Mouse (Mus musculus): ENCODE data around the gene Ppp1r21. TPM values are rescaled to one million over a fixed set of nuclear protein-coding genes. Genes with fewer than 3 reads are reported as not detected.

Ppp1r21 gene
- polyA plus RNA-seq (2012; rRNA removed) (35.7 and 36.3 TPM in 2 replicates), polyA plus RNA-seq (2014; fragmentation: Nextera tagmentation; extraction: Ambion mirVana) (25.1 and 26.6 TPM in 2 replicates)

- H3K27ac ChIP-seq (replicated peaks; ENCODE audit: low read depth, low read length): peak within 1 kb of the TSS; percentile 34
- peak; percentile 65; the same call in 1 of the 2 replicates for TF ChIP-seq POLR2A (IDR thresholded peaks at IDR 0.05; ENCODE audit: borderline replicate concordance, extremely low read depth, insufficient read depth, insufficient read length)
- H3K9me3 ChIP-seq (ENCODE audit: control insufficient read depth, low read length): no peaks in the 10 kb centered on the region
- peaks cover 3% of the 10 kb centered on the region; the same call in 1 of the 2 replicates for H3K4me1 ChIP-seq (ENCODE audit: control insufficient read depth, insufficient read depth, low read length)
- peak within 1 kb of the TSS; percentile 59 for H3K4me2 ChIP-seq (replicated peaks; ENCODE audit: low read depth, low read length, severe bottlenecking)
- DNase-seq (ENCODE audit: low spot score) (peak; percentile 96), ATAC-seq (ENCODE audit: low FRiP score, low read depth) (peak; percentile 97)
- H3K9ac ChIP-seq (ENCODE audit: low read depth, low read length, severe bottlenecking): peak within 1 kb of the TSS; percentile 61
- WGBS: 8% methylated on average over 35 of the region's 49 CpGs
- H3K27me3 ChIP-seq (ENCODE audit: control insufficient read depth, insufficient read depth, low read length): no peaks in the 10 kb centered on the region
- peak within 1 kb of the TSS; percentile 57 for H3K4me3 ChIP-seq (replicated peaks; ENCODE audit: low read length)
- H3K36me3 ChIP-seq (ENCODE audit: control insufficient read depth, insufficient read depth, low read length): no peaks in the 10 kb centered on the region
Observed at GRCm38 (mm10) chr17:88529519-88530235, at the start of gene Ppp1r21. Gene Ppp1r21, plus strand, starts transcription at chr17:88530118.

- no peak for DNase-seq (ENCODE audit: low spot score)
Observed at GRCm38 (mm10) chr17:88480369-88480768, 49.5 kb upstream of the Ppp1r21 start.

GRCm38 (mm10) chr17:88481062-88481461 lies 48.9 kb upstream of the Ppp1r21 start:
- DNase-seq (ENCODE audit: low spot score) (no peak), ATAC-seq (ENCODE audit: low FRiP score, low read depth) (no peak)
- no peak overlapping the region for H3K27ac ChIP-seq (replicated peaks; ENCODE audit: low read depth, low read length)
- 91% methylated on average over 2 of the region's 2 CpGs for WGBS
- no peak for TF ChIP-seq POLR2A (IDR thresholded peaks at IDR 0.05; ENCODE audit: borderline replicate concordance, extremely low read depth, insufficient read depth, insufficient read length)
- H3K4me2 ChIP-seq (replicated peaks; ENCODE audit: low read depth, low read length, severe bottlenecking): no peak overlapping the region
- no peaks in the 10 kb centered on the region for H3K27me3 ChIP-seq (ENCODE audit: control insufficient read depth, insufficient read depth, low read length)
- H3K9me3 ChIP-seq (ENCODE audit: control insufficient read depth, low read length): no peaks in the 10 kb centered on the region
- no peak overlapping the region for H3K4me3 ChIP-seq (replicated peaks; ENCODE audit: low read length)
- H3K9ac ChIP-seq (ENCODE audit: low read depth, low read length, severe bottlenecking): no peak overlapping the region
- H3K4me1 ChIP-seq (ENCODE audit: control insufficient read depth, insufficient read depth, low read length): no peaks in the 10 kb centered on the region
- H3K36me3 ChIP-seq (ENCODE audit: control insufficient read depth, insufficient read depth, low read length): no peaks in the 10 kb centered on the region; the same call in 1 of the 2 replicates

More at GRCm38 (mm10) chr17:88480369-88480768, 49.5 kb upstream of the Ppp1r21 start:
- no peaks in the 10 kb centered on the region for H3K27me3 ChIP-seq (ENCODE audit: control insufficient read depth, insufficient read depth, low read length)
- no peaks in the 10 kb centered on the region for H3K4me1 ChIP-seq (ENCODE audit: control insufficient read depth, insufficient read depth, low read length)
- WGBS: 87% methylated on average over 10 of the region's 10 CpGs
- H3K9ac ChIP-seq (ENCODE audit: low read depth, low read length, severe bottlenecking): no peak overlapping the region
- H3K9me3 ChIP-seq (ENCODE audit: control insufficient read depth, low read length): no peaks in the 10 kb centered on the region
- no peak for ATAC-seq (ENCODE audit: low FRiP score, low read depth)
- no peak overlapping the region for H3K27ac ChIP-seq (replicated peaks; ENCODE audit: low read depth, low read length)
- no peak overlapping the region for H3K4me3 ChIP-seq (replicated peaks; ENCODE audit: low read length)
- H3K4me2 ChIP-seq (replicated peaks; ENCODE audit: low read depth, low read length, severe bottlenecking): no peak overlapping the region
- no peak for TF ChIP-seq POLR2A (IDR thresholded peaks at IDR 0.05; ENCODE audit: borderline replicate concordance, extremely low read depth, insufficient read depth, insufficient read length)
- H3K36me3 ChIP-seq (ENCODE audit: control insufficient read depth, insufficient read depth, low read length): no peaks in the 10 kb centered on the region; the same call in 1 of the 2 replicates

GRCm38 (mm10) chr17:88481587-88481986 lies 48.3 kb upstream of the Ppp1r21 start:
- no peak overlapping the region for H3K27ac ChIP-seq (replicated peaks; ENCODE audit: low read depth, low read length)
- no peak for ATAC-seq (ENCODE audit: low FRiP score, low read depth)
- whole genome bisulfite sequencing: 93% methylated on average over 3 of the region's 3 CpGs

GRCm38 (mm10) chr17:88484539-88484938 lies 45.4 kb upstream of the Ppp1r21 start:
- DNase-seq (ENCODE audit: low spot score): no peak
- no peak for TF ChIP-seq POLR2A (IDR thresholded peaks at IDR 0.05; ENCODE audit: borderline replicate concordance, extremely low read depth, insufficient read depth, insufficient read length)
- H3K36me3 ChIP-seq (ENCODE audit: control insufficient read depth, insufficient read depth, low read length): peaks cover 5% of the 10 kb centered on the region
- H3K4me1 ChIP-seq (ENCODE audit: control insufficient read depth, insufficient read depth, low read length): no peaks in the 10 kb centered on the region
- H3K9ac ChIP-seq (ENCODE audit: low read depth, low read length, severe bottlenecking): no peak overlapping the region
- H3K4me2 ChIP-seq (replicated peaks; ENCODE audit: low read depth, low read length, severe bottlenecking): no peak overlapping the region
- ATAC-seq (ENCODE audit: low FRiP score, low read depth): no peak
- 93% methylated on average over 11 of the region's 11 CpGs for WGBS
- no peaks in the 10 kb centered on the region for H3K9me3 ChIP-seq (ENCODE audit: control insufficient read depth, low read length)
- no peak overlapping the region for H3K4me3 ChIP-seq (replicated peaks; ENCODE audit: low read length)
- H3K27ac ChIP-seq (replicated peaks; ENCODE audit: low read depth, low read length): no peak overlapping the region
- H3K27me3 ChIP-seq (ENCODE audit: control insufficient read depth, insufficient read depth, low read length): no peaks in the 10 kb centered on the region

More at GRCm38 (mm10) chr17:88481587-88481986, 48.3 kb upstream of the Ppp1r21 start:
- no peak for TF ChIP-seq POLR2A (IDR thresholded peaks at IDR 0.05; ENCODE audit: borderline replicate concordance, extremely low read depth, insufficient read depth, insufficient read length)
- Histone ChIP-seq H3K4me3 (replicated peaks; ENCODE audit: low read length) (no peak overlapping the region), H3K4me1 (ENCODE audit: control insufficient read depth, insufficient read depth, low read length) (no peaks in the 10 kb centered on the region), H3K9me3 (ENCODE audit: control insufficient read depth, low read length) (no peaks in the 10 kb centered on the region), H3K9ac (ENCODE audit: low read depth, low read length, severe bottlenecking) (no peak overlapping the region), H3K27me3 (ENCODE audit: control insufficient read depth, insufficient read depth, low read length) (no peaks in the 10 kb centered on the region), H3K36me3 (ENCODE audit: control insufficient read depth, insufficient read depth, low read length) (peaks cover 2% of the 10 kb centered on the region), H3K4me2 (replicated peaks; ENCODE audit: low read depth, low read length, severe bottlenecking) (no peak overlapping the region)
- no peak for DNase-seq (ENCODE audit: low spot score)
